Mouse (Mus musculus) ES-Bruce4 (cell line): ENCODE measurements around the gene Arid5b.
A peak's percentile ranks its signal among the peaks of the same experiment; 100 is the strongest.

ENCODE experiments used
- CTCF ChIP-seq: IDR thresholded peaks from one replicate; pipeline ENCODE4 v1.8.1; 2011; ENCODE audit warnings: low read depth, low read length
- EP300 ChIP-seq: IDR thresholded peaks from 2 replicates; pipeline ENCODE4 v1.6.1; 2011; ENCODE audit warnings: low read depth, low read length; ENCODE audit not compliant: insufficient read depth
- POLR2A ChIP-seq: IDR thresholded peaks from one replicate; pipeline ENCODE4 v1.8.1; 2011; ENCODE audit warnings: low read length; ENCODE audit not compliant: insufficient read depth

- no peak for TF ChIP-seq EP300
- no peak for TF ChIP-seq POLR2A
- TF ChIP-seq CTCF: peak; percentile 65
Measured at GRCm38 (mm10) chr10:68282466-68283391, 4.2 kb upstream of the Arid5b start.
